Mouse (Mus musculus) MEL (cell line): ENCODE results near the gene Il4ra. TPM values are rescaled to one million over a fixed set of nuclear protein-coding genes. Genes with fewer than 3 reads are reported as not detected.
A peak's percentile ranks its signal among the peaks of the same experiment; 100 is the strongest.

Experiments used
- DNase-seq: peaks from one replicate; pipeline ENCODE4 v3.0.0; 2011; ENCODE audit warnings: low read depth, low spot score
- H3K27ac ChIP-seq: 2 replicates; pipeline ENCODE4 v1.5.1; 2012; ENCODE audit warnings: low read depth, mild to moderate bottlenecking, control low read depth, low read length, moderate library complexity; ENCODE audit not compliant: control insufficient read depth
- H3K27me3 ChIP-seq, 2 experiments: fragments of 150-350 bp in 1 of 2; sonication (generic) in 1 of 2; 2 replicates each; pipeline ENCODE4 v1.6.1; 2012; ENCODE audit warnings: low read length in 2 of 2, mild to moderate bottlenecking in 2 of 2, improper control_type of control experiment in 1 of 2, moderate library complexity in 1 of 2; ENCODE audit not compliant: insufficient read depth in 2 of 2, control insufficient read depth in 1 of 2
- H3K36me3 ChIP-seq, 2 experiments: 2 replicates each; pipeline ENCODE4 v1.6.1; 2012 to 2014; ENCODE audit warnings: low read length in 2 of 2, improper control_type of control experiment in 1 of 2, inconsistent platforms in 1 of 2, mild to moderate bottlenecking in 1 of 2; ENCODE audit not compliant: insufficient read depth in 2 of 2, control insufficient read depth in 1 of 2
- H3K4me1 ChIP-seq, 2 experiments: fragments of 150-350 bp in 1 of 2; sonication (generic) in 1 of 2; 2 replicates each; pipeline ENCODE4 v1.6.1; 2012; ENCODE audit warnings: low read length in 2 of 2, improper control_type of control experiment in 1 of 2, mild to moderate bottlenecking in 1 of 2; ENCODE audit not compliant: insufficient read depth in 2 of 2, control insufficient read depth in 1 of 2
- H3K4me3 ChIP-seq, 2 experiments: fragments of 150-350 bp in 1 of 2; sonication (generic) in 1 of 2; 2 replicates each; pipeline ENCODE4 v1.5.1; 2012; ENCODE audit warnings: low read depth in 2 of 2, low read length in 2 of 2, mild to moderate bottlenecking in 2 of 2, moderate library complexity in 2 of 2, control low read depth in 1 of 2, improper control_type of control experiment in 1 of 2; ENCODE audit not compliant: control insufficient read depth in 1 of 2, insufficient read depth in 1 of 2
- H3K79me2 ChIP-seq: 2 replicates; pipeline ENCODE4 v1.6.1; 2012; ENCODE audit warnings: mild to moderate bottlenecking, low read length, moderate library complexity; ENCODE audit not compliant: control insufficient read depth, poor library complexity, insufficient read depth
- H3K9ac ChIP-seq: 2 replicates; pipeline ENCODE4 v1.6.1; 2012; ENCODE audit warnings: low read depth, mild to moderate bottlenecking, control low read depth, low read length, moderate library complexity; ENCODE audit not compliant: control insufficient read depth, poor library complexity, severe bottlenecking
- H3K9me3 ChIP-seq: fragments of 150-350 bp; sonication (generic); replicated peaks from 2 replicates; pipeline ENCODE4 v1.6.1; 2012; ENCODE audit warnings: mild to moderate bottlenecking, low read length, improper control_type of control experiment, moderate library complexity; ENCODE audit not compliant: insufficient read depth
- CHD2 ChIP-seq: IDR thresholded peaks from 2 replicates; pipeline ENCODE4 v1.6.1; 2011; ENCODE audit warnings: low read length, improper control_type of control experiment
- EP300 ChIP-seq, 2 experiments: IDR thresholded peaks; 2 replicates each; pipeline ENCODE4 v1.6.1; 2011; ENCODE audit warnings: improper control_type of control experiment in 2 of 2, low read length in 2 of 2, low read depth in 1 of 2, mild to moderate bottlenecking in 1 of 2
- GABPA ChIP-seq: IDR thresholded peaks from 2 replicates; pipeline ENCODE4 v1.6.1; 2012; ENCODE audit warnings: low read depth, mild to moderate bottlenecking, inconsistent platforms, low read length, improper control_type of control experiment, moderate library complexity
- HCFC1 ChIP-seq: IDR thresholded peaks from 2 replicates; pipeline ENCODE4 v1.6.1; 2012; ENCODE audit warnings: low read depth, mild to moderate bottlenecking, inconsistent platforms, low read length, improper control_type of control experiment, moderate library complexity
- JUND ChIP-seq: IDR thresholded peaks from 2 replicates; pipeline ENCODE4 v1.6.1; 2011; ENCODE audit warnings: low read depth, mild to moderate bottlenecking, improper control_type of control experiment, low read length
- MAFK ChIP-seq: IDR thresholded peaks from 2 replicates; pipeline ENCODE4 v1.6.1; 2011; ENCODE audit warnings: low read depth, mild to moderate bottlenecking, low read length, improper control_type of control experiment, borderline replicate concordance
- MAZ ChIP-seq: IDR thresholded peaks from 2 replicates; pipeline ENCODE4 v1.6.1; 2012; ENCODE audit warnings: low read depth, mild to moderate bottlenecking, inconsistent platforms, low read length, improper control_type of control experiment
- MEF2A ChIP-seq: IDR thresholded peaks from 2 replicates; pipeline ENCODE4 v1.6.1; 2014; ENCODE audit warnings: low read depth, mild to moderate bottlenecking, inconsistent platforms, low read length, improper control_type of control experiment; ENCODE audit not compliant: poor library complexity, insufficient replicate concordance, severe bottlenecking; ENCODE audit errors: extremely low read depth
- MXI1 ChIP-seq: IDR thresholded peaks from 2 replicates; pipeline ENCODE4 v1.6.1; 2011; ENCODE audit warnings: mild to moderate bottlenecking, low read depth, low read length, improper control_type of control experiment
- NRF1 ChIP-seq: IDR thresholded peaks from 2 replicates; pipeline ENCODE4 v1.6.1; 2014; ENCODE audit warnings: low read depth, mild to moderate bottlenecking, inconsistent platforms, low read length, improper control_type of control experiment, moderate library complexity; ENCODE audit not compliant: poor library complexity, insufficient read depth, severe bottlenecking
- POLR2AphosphoS2 ChIP-seq: IDR thresholded peaks from 2 replicates; pipeline ENCODE4 v1.6.1; 2011; ENCODE audit warnings: low read length, improper control_type of control experiment
- POLR2AphosphoS5 ChIP-seq: IDR thresholded peaks from 2 replicates; pipeline ENCODE4 v1.6.1; 2012; ENCODE audit warnings: low read depth, borderline replicate concordance, mild to moderate bottlenecking, inconsistent platforms, low read length, moderate library complexity, mixed read lengths
- TBP ChIP-seq: IDR thresholded peaks from 2 replicates; pipeline ENCODE4 v1.8.0; 2011; ENCODE audit warnings: low read depth, low read length, improper control_type of control experiment
- TCF12 ChIP-seq: IDR thresholded peaks from 2 replicates; pipeline ENCODE4 v1.6.1; 2014; ENCODE audit warnings: low read depth, mild to moderate bottlenecking, inconsistent platforms, low read length, improper control_type of control experiment, moderate library complexity
- UBTF ChIP-seq: IDR thresholded peaks from 2 replicates; pipeline ENCODE4 v1.6.1; 2012; ENCODE audit warnings: low read depth, mild to moderate bottlenecking, inconsistent platforms, low read length, improper control_type of control experiment, moderate library complexity, borderline replicate concordance; ENCODE audit not compliant: insufficient read depth
- polyA plus RNA-seq, 2 experiments: library from polyadenylated mRNA; stranded (reverse) in 1 of 2; unstranded in 1 of 2; fragments of >175 nt in 1 of 2; fragments of >200 nt in 1 of 2; gene quantifications; 2 replicates each; pipeline versions ENCODE4 v1.2.1 to v1.2.4; 2012; ENCODE audit warnings: low replicate concordance in 2 of 2, low read depth in 1 of 2; ENCODE audit not compliant: insufficient read length in 2 of 2, insufficient read depth in 1 of 2, missing spikeins in 1 of 2
- total RNA-seq: library from RNA; depleted of rRNA; stranded (reverse); fragments of 300-350 nt; gene quantifications from 2 replicates; pipeline ENCODE4 v1.2.3, GENCODE M21; 2012

Il4ra gene
- total and polyA plus RNA-seq, 3 experiments, result 3.6 to 5.0 TPM; not detected in 1

GRCm38 (mm10) chr7:125586355-125586754, 34.4 kb downstream of the Il4ra start:
- Histone ChIP-seq H3K79me2 (no peaks in the 10 kb centered on the region), H3K27ac (no peak overlapping the region), H3K36me3 (no peaks in the 10 kb centered on the region), H3K4me3 (no peak overlapping the region), H3K9ac (no peak overlapping the region), H3K27me3 (no peaks in the 10 kb centered on the region)
- no peak for DNase-seq
- TF ChIP-seq TCF12 (no peak), MXI1 (no peak), JUND (no peak), TBP (no peak), POLR2AphosphoS5 (peak; percentile 83; the same call in 1 of the 2 replicates)
- TF ChIP-seq, all 39 proteins: peak for 1
- Histone ChIP-seq H3K9me3 (no peaks in the 10 kb centered on the region), H3K4me1 (peaks cover 0 to 4% of the 10 kb centered on the region in 2 experiments; a peak in 1 of 4 replicates)

DNA sequence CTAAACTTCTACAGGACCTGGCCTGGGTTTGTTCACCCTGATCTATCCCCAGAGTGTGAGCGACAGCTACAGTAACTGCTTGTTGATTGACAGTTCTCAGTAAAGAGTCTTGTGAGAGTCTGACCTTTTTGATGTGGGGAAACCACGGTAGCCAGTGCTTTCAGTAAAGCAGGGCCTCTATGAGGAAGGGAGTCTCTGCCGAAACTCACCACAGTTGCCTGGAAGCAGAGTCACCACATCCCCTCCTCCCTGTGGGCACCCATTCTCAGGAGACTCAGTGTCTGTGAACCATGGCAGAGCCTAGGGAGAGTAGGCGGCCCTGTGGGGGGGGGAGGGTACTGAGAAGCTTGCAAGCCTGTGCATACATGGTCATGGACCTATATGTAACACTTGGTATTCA, 36.8 kb downstream of the Il4ra start:
- H3K4me1 ChIP-seq, result peaks cover 0 to 3% of the 10 kb centered on the region in 2 experiments; a peak in 1 of 4 replicates
- no peak for DNase-seq
- no peaks in the 10 kb centered on the region for H3K9me3 ChIP-seq
- H3K79me2 ChIP-seq, result no peaks in the 10 kb centered on the region
- peaks cover 0 to 2% of the 10 kb centered on the region in 2 experiments; a peak in 1 of 4 replicates for H3K36me3 ChIP-seq
- no peaks in the 10 kb centered on the region for H3K27me3 ChIP-seq
- no peak overlapping the region for H3K4me3 ChIP-seq
- no peak overlapping the region for H3K9ac ChIP-seq
- H3K27ac ChIP-seq, result no peak overlapping the region
- TF ChIP-seq MAZ, result no peak
- TF ChIP-seq GABPA, result no peak
- no peak for TF ChIP-seq HCFC1
- TF ChIP-seq MAFK, result no peak
- TF ChIP-seq CHD2, result no peak
- no peak for TF ChIP-seq EP300 (IDR thresholded peaks at IDR 0.05; ENCODE audit: low read depth in 1 of 2, low read length in 2 of 2)
- TF ChIP-seq POLR2AphosphoS2, result no peak
- no peak for TF ChIP-seq MEF2A
- no peak for TF ChIP-seq NRF1
- TF ChIP-seq UBTF, result no peak
